Mouse (Mus musculus): Measurements from ENCODE around the gene Taf8.

- TF ChIP-seq CTCF (IDR thresholded peaks at IDR 0.05; ENCODE audit: insufficient read depth, low read length) (no peak), POLR2A (IDR thresholded peaks at IDR 0.05; ENCODE audit: borderline replicate concordance, extremely low read depth, low read depth, low read length) (no peak)
Measured at GRCm38 (mm10) chr17:47527581-47528300, 25.6 kb upstream of the Taf8 start.
